Mouse (Mus musculus) hindbrain, embryonic 16.5 days (tissue): ENCODE data around the gene Rbm3. TPM values are rescaled to one million over a fixed set of nuclear protein-coding genes. Genes with fewer than 3 reads are reported as not detected.
A peak's percentile ranks its signal among the peaks of the same experiment; 100 is the strongest.

Experiments used
- ATAC-seq: fragments of 200-750 bp; cut with Nextera tagmentation; 2 replicates; pipeline ENCODE4 v1.8.0; 2017; ENCODE audit warnings: moderate TSS enrichment, moderate library complexity
- H3K27ac ChIP-seq: fragments of 300-500 bp; sonication (generic); 2 replicates; pipeline ENCODE4 v1.5.1; 2014; ENCODE audit warnings: low read depth, mild to moderate bottlenecking, control low read depth, low read length, moderate library complexity
- H3K27me3 ChIP-seq: fragments of 300-500 bp; sonication (generic); replicated peaks from 2 replicates; pipeline ENCODE4 v1.6.1; 2014; ENCODE audit warnings: low read length; ENCODE audit not compliant: control insufficient read depth, insufficient read depth
- H3K36me3 ChIP-seq: fragments of 300-500 bp; sonication (generic); 2 replicates; pipeline ENCODE4 v1.6.1; 2014; ENCODE audit warnings: mild to moderate bottlenecking, low read length, moderate library complexity, mixed read lengths; ENCODE audit not compliant: control insufficient read depth, insufficient read depth
- H3K4me1 ChIP-seq: fragments of 300-500 bp; sonication (generic); 2 replicates; pipeline ENCODE4 v1.6.1; 2014; ENCODE audit warnings: low read depth, low read length; ENCODE audit not compliant: control insufficient read depth, insufficient read depth
- H3K4me2 ChIP-seq: fragments of 300-500 bp; sonication (generic); 2 replicates; pipeline ENCODE4 v1.6.1; 2014; ENCODE audit warnings: mild to moderate bottlenecking, low read length, control low read depth, moderate library complexity
- H3K4me3 ChIP-seq: fragments of 300-500 bp; sonication (generic); 2 replicates; pipeline ENCODE4 v1.5.1; 2014; ENCODE audit warnings: mild to moderate bottlenecking, low read length, control low read depth, moderate library complexity
- H3K9ac ChIP-seq: fragments of 300-500 bp; sonication (generic); 2 replicates; pipeline ENCODE4 v1.6.1; 2014; ENCODE audit warnings: low read depth, mild to moderate bottlenecking, control low read depth, low read length, moderate library complexity
- H3K9me3 ChIP-seq: fragments of 300-500 bp; sonication (generic); 2 replicates; pipeline ENCODE4 v1.6.1; 2014; ENCODE audit warnings: mild to moderate bottlenecking, low read length, moderate library complexity; ENCODE audit not compliant: control insufficient read depth
- WGBS: fragments of 180-500 bp; shearing (Covaris S2); extraction: QIAGEN DNeasy Blood & Tissue Kit; methylation state at CpG from one replicate; pipeline ENCODE4 v1.1.7; 2014; 5-methylcytosine and 5-hydroxymethylcytosine counted together
- polyA plus RNA-seq: library from polyadenylated mRNA; unstranded; fragments of >200 nt; fragmentation: Nextera tagmentation; extraction: Ambion mirVana; gene quantifications from 2 replicates; pipeline ENCODE4 v1.2.1, GENCODE M21; 2015

Gene Rbm3
- 269 and 303 TPM in 2 replicates for polyA plus RNA-seq

DNA sequence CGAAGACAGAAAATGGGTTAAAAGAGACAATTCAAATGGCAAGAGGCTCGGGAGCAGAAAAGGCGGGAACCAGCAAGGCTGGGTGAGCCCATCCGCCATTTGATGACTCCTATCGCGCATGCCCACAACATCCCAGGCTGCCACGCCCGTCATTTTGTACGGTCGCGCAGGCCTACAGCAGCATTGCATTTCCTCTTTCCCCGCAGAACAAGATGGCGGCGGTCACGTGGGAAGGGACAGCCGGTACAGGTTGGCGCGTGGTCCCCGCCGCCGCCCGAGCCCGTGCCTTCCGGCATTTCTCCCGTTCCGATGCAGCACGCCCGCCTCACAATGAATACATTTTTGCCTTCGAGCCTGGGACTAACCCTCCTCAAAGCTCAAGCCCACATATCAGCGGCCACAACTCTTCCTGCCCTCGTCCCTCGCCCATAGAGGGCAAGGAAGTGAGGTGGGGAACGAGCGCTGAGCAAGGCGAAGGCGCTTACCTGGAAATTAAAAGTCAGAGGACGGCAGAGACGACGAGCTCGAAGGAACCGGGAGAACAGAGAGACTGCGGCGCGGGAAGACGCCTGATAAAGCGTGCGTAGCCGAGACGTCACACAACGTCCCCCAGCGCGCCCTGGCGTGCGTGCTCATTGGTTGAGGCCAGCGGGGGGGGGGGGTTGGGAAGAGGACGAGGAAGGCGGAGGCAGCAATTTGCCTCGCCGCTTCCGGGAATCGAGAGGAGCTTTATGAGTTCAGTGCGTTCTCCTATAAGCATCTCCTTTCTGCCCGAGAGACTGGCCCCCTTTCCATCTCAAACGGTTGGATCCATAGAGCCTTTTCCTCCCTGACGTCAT lies at the start of gene Rbm3:
Gene Rbm3, minus strand, starts transcription at position 728 of the 839 bp plus-strand sequence.
- no peaks in the 10 kb centered on the region for H3K27me3 ChIP-seq
- peak within 1 kb of the TSS; percentile 70 for H3K4me2 ChIP-seq
- peak within 1 kb of the TSS; percentile 95 for H3K27ac ChIP-seq
- 21% methylated on average over 58 of the region's 65 CpGs for WGBS
- H3K36me3 ChIP-seq = peaks cover 14% of the 10 kb centered on the region; the same call in 1 of the 2 replicates
- H3K9me3 ChIP-seq = no peaks in the 10 kb centered on the region
- peak; percentile 94 for ATAC-seq
- H3K4me1 ChIP-seq = peaks cover 10% of the 10 kb centered on the region
- peak within 1 kb of the TSS; percentile 78 for H3K9ac ChIP-seq
- H3K4me3 ChIP-seq = peak within 1 kb of the TSS; percentile 61

GRCm38 (mm10) chrX:8193419-8193723 lies 47.7 kb upstream of the Rbm3 start, which contains the start of gene Ebp:
Gene Ebp (minus strand): TSS chrX:8193512.
- Histone ChIP-seq H3K36me3 (no peaks in the 10 kb centered on the region), H3K4me1 (no peaks in the 10 kb centered on the region), H3K27ac (peak within 1 kb of the TSS; percentile 77), H3K27me3 (no peaks in the 10 kb centered on the region), H3K9ac (peak within 1 kb of the TSS; percentile 67), H3K9me3 (no peaks in the 10 kb centered on the region), H3K4me3 (peak within 1 kb of the TSS; percentile 54), H3K4me2 (peak within 1 kb of the TSS; percentile 69)
- ATAC-seq = peak; percentile 67
- WGBS = 19% methylated on average over 10 of the region's 10 CpGs

GRCm38 (mm10) chrX:8192640-8193418 lies 47.1 kb upstream of the Rbm3 start:
- Histone ChIP-seq H3K4me1 (no peaks in the 10 kb centered on the region), H3K36me3 (no peaks in the 10 kb centered on the region), H3K27ac (peak overlapping the region; percentile 77), H3K4me2 (peak overlapping the region; percentile 69), H3K9me3 (no peaks in the 10 kb centered on the region), H3K4me3 (peak overlapping the region; percentile 54), H3K9ac (peak overlapping the region; percentile 67), H3K27me3 (no peaks in the 10 kb centered on the region)
- ATAC-seq = peak; percentile 97
- WGBS = 13% methylated on average over 38 of the region's 38 CpGs

DNA sequence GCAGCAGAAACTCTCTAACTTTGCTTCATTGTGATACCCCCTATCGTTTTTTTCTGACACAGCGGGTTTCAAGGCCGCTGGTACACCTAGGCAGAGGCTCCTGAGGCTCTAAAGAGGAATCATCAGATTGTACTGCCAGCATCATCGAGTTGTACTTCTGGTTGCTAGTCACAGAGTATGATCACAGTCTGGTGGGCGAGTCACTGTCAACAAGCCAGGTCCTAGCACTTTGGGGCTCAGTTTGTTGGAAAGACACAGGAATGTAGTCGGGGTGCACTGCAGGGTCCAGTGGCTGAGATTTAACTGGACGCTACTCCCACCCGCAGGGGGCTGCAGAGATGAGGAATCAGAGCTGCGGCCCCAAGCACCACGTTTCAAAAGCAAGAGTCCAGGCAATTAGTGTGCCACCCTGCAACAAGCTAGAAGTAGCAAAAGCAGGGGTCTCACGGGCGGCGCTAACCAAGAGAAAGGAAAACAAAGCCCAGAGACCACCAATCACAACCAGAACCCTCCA lies 46.5 kb upstream of the Rbm3 start:
- 0 out of 2 replicates have a peak, but pooled peaks have one; percentile 1 for ATAC-seq
- 11% methylated on average over 13 of the region's 13 CpGs for WGBS
- peak overlapping the region; percentile 69 for H3K4me2 ChIP-seq
- no peaks in the 10 kb centered on the region for H3K4me1 ChIP-seq
- H3K4me3 ChIP-seq = peak overlapping the region; percentile 54
- no peaks in the 10 kb centered on the region for H3K9me3 ChIP-seq
- H3K36me3 ChIP-seq = no peaks in the 10 kb centered on the region
- H3K9ac ChIP-seq = peak overlapping the region; percentile 67
- H3K27me3 ChIP-seq = no peaks in the 10 kb centered on the region
- peak overlapping the region; percentile 77 for H3K27ac ChIP-seq

- Histone ChIP-seq H3K9me3 (no peaks in the 10 kb centered on the region), H3K4me3 (no peak overlapping the region), H3K27ac (no peak overlapping the region), H3K36me3 (no peaks in the 10 kb centered on the region), H3K27me3 (no peaks in the 10 kb centered on the region), H3K4me2 (no peak overlapping the region), H3K4me1 (no peaks in the 10 kb centered on the region), H3K9ac (no peak overlapping the region)
- WGBS = 26% methylated on average over 7 of the region's 7 CpGs
- no peak for ATAC-seq
Measured at GRCm38 (mm10) chrX:8182871-8183540, 37.3 kb upstream of the Rbm3 start.

- Histone ChIP-seq H3K36me3 (no peaks in the 10 kb centered on the region), H3K4me3 (no peak overlapping the region), H3K9ac (no peak overlapping the region), H3K4me1 (peaks cover under 1% of the 10 kb centered on the region), H3K4me2 (no peak overlapping the region), H3K9me3 (peaks cover 3% of the 10 kb centered on the region; the same call in 1 of the 2 replicates), H3K27me3 (no peaks in the 10 kb centered on the region), H3K27ac (no peak overlapping the region)
- no peak for ATAC-seq
- 88% methylated on average over 5 of the region's 5 CpGs for WGBS
Measured at GRCm38 (mm10) chrX:8179646-8180045, 34.0 kb upstream of the Rbm3 start.

- Histone ChIP-seq H3K4me2 (no peak overlapping the region), H3K4me3 (no peak overlapping the region), H3K27ac (no peak overlapping the region), H3K4me1 (peaks cover 2% of the 10 kb centered on the region), H3K9ac (no peak overlapping the region), H3K27me3 (no peaks in the 10 kb centered on the region), H3K9me3 (peaks cover 3% of the 10 kb centered on the region; the same call in 1 of the 2 replicates), H3K36me3 (no peaks in the 10 kb centered on the region)
- ATAC-seq = no peak
- WGBS = 100% methylated on average over 2 of the region's 2 CpGs
Measured at GRCm38 (mm10) chrX:8178871-8179270, 33.2 kb upstream of the Rbm3 start.

- peak within 1 kb of the TSS; percentile 64 for H3K4me3 ChIP-seq
- 18% methylated on average over 46 of the region's 56 CpGs for WGBS
- H3K27me3 ChIP-seq = no peaks in the 10 kb centered on the region
- peak within 1 kb of the TSS; percentile 64 for H3K27ac ChIP-seq
- no peaks in the 10 kb centered on the region for H3K36me3 ChIP-seq
- peak; percentile 97 for ATAC-seq
- H3K4me2 ChIP-seq = peak within 1 kb of the TSS; percentile 58
- H3K9ac ChIP-seq = peak within 1 kb of the TSS; percentile 71
- H3K9me3 ChIP-seq = peaks cover 3% of the 10 kb centered on the region; the same call in 1 of the 2 replicates
- peaks cover 2% of the 10 kb centered on the region for H3K4me1 ChIP-seq
Measured at GRCm38 (mm10) chrX:8175504-8176385, 30.1 kb upstream of the Rbm3 start, which contains the start of gene Tbc1d25. Gene Tbc1d25 (minus strand): TSS chrX:8176181.
